Mouse (Mus musculus) spleen, embryonic (tissue): Measurements from ENCODE around the gene Magel2.

Source experiments
- CTCF ChIA-PET: fragments of 350-600 bp; sonication (Branson Sonifier 250); formaldehyde crosslinking; loops from one replicate; lab custom pipeline; 2022; lab: Charles Lee

The Magel2 gene

DNA sequence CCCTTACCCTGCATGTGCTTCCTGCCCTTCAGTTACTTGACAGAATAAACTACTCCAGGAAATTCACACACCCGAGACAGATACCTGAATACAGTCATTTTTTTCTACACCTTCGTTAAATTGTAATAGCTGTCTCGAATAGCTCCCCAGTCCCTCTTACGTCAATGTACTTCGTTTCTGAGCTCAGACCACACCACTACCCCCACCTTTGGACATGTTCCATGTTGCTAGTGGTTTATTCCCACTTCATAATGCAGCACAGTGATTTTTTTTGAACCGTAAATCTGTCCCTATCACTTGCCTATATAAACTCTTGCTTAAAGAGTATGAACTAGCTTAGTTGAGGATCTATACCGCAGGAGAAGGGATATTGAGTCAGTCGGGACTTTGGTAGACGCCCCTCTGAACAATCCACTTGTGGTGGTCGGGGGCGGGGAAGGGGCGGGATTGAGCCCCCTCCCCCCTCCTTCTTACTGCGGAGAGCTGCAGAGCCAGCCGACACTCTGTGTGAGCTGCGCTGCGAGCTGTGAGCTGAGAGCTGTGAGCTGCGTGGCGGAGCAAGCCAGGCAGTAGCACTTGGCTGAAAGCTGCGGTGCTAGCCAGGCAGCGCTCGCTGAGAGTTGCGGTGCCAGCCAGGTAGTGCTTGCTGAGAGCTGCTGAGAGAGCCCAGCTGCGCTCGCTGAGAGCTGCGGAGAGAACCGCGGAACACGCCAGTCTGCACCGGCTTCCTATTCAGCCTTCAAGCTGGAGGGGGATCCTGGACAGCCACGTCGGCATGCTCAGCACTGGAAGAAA lies at the start of gene Magel2:
TSS of gene Magel2 (plus strand) at position 501 of the 795 bp plus-strand sequence.
- CTCF ChIA-PET: no interaction called here

DNA sequence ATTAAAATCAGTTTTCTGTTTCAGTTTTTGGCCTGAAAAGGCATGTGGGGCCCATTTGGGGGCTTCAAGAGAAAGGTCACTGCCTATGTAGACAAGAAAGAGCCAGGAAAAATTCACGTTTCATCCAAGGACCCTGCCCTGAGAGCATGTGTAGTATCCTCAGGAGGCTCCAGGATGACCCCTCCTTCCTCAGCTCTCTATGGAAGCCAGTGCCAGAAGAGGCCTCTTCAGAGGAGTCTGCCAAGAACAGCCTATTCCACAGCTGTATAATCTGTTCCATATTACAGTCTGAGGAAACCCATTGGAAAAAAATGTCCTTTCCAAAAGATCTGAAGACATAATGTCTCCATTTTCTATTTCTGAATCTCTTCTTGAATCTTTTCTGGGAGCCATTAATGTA lies 31.4 kb upstream of the Magel2 start:
- CTCF ChIA-PET: no interaction called here

DNA sequence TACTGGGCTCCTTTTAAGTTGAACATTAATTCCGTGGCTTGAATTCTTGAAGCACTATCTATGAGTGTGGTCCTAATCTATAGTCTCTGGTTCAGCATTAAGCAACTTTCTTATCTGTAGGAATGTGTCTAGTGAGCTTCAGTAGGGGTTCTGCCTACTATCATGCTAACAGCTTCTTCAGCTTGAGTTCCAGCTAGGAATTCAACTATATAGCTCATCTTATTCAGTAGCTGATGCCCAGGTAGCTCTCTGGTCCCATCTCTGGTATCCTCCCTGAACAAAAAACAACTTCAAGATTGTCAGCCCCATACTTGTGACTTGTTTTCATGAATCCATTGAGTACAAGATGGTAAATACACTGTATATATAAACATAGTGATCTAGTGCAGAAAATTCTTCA lies 30.5 kb upstream of the Magel2 start, which contains the start of gene Ndn:
TSS of gene Ndn (plus strand) at position 301 of the 400 bp plus-strand sequence.
- CTCF ChIA-PET: no interaction called here

GRCm38 (mm10) chr7:62348106-62348803 lies 28.6 kb upstream of the Magel2 start:
- CTCF ChIA-PET: no interaction called here

DNA sequence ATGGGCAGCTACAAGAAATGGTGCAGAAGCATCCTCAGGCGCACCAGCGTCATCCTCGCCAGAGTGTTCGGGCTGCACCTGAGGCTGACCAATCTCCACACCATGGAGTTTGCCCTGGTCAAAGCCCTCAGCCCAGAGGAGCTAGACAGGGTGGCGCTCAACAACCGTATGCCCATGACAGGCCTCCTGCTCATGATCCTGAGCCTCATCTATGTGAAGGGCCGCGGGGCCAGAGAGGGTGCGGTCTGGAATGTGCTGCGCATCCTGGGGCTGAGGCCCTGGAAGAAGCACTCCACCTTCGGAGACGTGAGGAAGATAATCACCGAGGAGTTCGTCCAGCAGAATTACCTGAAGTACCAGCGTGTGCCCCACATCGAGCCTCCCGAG lies 28.0 kb upstream of the Magel2 start:
- CTCF ChIA-PET: no interaction called here

- CTCF ChIA-PET: no interaction called here
Measured at GRCm38 (mm10) chr7:62351266-62351665, 25.5 kb upstream of the Magel2 start.

GRCm38 (mm10) chr7:62365039-62365636 lies 11.7 kb upstream of the Magel2 start:
- CTCF ChIA-PET: no interaction called here

DNA sequence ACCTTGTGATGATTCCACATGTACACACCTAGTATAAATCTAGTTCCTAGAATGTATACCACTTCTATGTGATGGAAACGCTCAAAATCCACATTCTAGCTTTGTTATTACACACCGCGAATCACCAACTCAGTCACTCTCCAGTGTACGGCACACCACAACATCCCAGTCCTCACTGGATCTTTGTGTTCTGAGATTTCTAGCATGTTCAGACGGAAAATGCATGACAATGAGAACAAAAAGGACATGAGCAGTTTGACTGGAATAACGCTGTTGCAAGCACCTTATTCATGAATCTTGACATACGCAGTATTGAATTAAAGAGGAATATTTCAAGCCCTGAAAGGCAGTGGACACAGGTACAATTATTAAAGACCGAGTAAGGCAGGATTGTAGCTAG lies 10.1 kb upstream of the Magel2 start:
- CTCF ChIA-PET: interaction anchor here (0.6 kb wide), 1 partner anchor 1081 kb away, joined by 7 read pairs; no protein-coding TSS in a partner anchor

GRCm38 (mm10) chr7:62375658-62376057 lies 1.2 kb upstream of the Magel2 start:
- CTCF ChIA-PET: no interaction called here

DNA sequence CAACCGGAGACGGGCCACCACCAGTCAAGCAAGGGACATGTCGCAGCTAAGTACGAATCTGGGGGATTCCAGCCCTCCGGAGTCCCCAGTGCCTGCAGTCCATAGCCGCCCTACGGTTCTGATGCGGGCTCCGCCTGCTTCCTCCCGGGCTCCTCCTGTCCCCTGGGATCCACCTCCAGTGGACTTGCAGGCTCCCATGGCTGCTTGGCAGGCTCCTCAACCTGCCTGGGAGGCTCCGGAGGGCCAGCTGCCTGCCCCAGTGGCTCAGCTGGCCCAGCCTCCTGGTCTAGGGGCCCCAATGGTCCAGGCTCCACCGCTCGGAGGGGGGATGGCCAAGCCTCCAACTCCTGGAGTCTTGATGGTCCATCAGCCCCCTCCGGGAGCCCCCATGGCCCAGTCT lies 503 bp downstream of the Magel2 start:
- CTCF ChIA-PET: no interaction called here

DNA sequence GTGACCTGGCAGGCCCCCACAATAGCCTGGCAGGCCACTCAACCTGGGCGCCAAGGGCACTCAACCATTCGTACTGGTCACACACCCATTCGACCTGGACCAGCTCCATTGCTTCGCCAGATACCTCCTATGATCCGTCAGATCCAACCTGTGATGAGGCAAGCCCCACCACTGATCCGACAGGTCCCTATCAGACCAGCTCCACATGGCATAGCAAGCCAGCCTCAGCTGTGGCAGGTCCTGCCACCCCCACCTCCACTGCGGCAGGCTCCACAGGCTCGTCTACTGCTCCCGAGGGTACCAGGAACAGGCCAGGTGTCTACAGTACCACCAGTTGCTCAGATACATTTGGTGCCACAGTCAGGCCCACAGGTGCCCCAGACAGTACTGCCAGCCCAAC lies 1.7 kb downstream of the Magel2 start:
- CTCF ChIA-PET: no interaction called here

- CTCF ChIA-PET: no interaction called here
Measured at GRCm38 (mm10) chr7:62382391-62382790, 5.6 kb downstream of the Magel2 start.

- CTCF ChIA-PET: no interaction called here
Measured at GRCm38 (mm10) chr7:62388291-62388690, 11.5 kb downstream of the Magel2 start.

DNA sequence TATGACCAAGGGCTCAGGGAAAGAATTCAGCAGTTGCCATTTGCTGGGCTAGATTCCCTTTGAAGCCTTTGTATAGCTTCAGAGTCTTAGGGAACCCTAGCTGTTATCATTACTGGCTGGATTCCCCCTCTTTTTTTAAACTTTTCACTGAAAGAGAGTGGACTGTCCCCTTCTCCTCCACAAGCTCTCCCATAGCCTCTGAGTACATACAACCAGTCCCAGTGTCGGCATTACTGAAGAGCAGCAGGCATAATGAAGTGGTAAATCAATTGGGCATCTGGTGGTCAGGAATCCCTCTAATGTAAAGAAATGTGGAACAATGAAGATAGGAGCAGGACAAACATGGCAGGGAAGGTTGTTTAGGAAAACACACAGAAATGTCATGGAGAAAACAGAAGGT lies 15.4 kb downstream of the Magel2 start:
- CTCF ChIA-PET: no interaction called here

- CTCF ChIA-PET: no interaction called here
Measured at GRCm38 (mm10) chr7:62406573-62407050, 29.8 kb downstream of the Magel2 start.

- CTCF ChIA-PET: no interaction called here
Measured at GRCm38 (mm10) chr7:62407803-62408202, 31.0 kb downstream of the Magel2 start.

DNA sequence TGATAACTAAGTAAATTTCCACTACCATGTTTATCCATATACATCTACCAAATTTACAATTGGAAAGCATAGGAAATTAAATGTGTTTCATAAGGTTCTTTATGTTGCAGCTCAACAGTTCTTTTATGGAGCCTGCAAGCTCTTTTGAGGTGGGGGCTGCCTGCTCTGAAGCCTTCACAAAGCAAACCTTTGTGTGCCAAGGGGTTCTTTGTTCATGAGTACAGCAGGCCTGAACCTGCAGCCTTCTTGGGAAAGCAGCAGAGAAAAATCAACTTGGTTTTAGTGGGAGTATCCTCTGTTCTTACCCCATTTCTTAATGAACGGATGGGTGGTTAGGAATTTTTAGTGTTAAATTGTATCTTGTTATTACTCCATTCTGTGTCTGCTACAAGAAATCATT lies 38.4 kb downstream of the Magel2 start:
- CTCF ChIA-PET: no interaction called here

DNA sequence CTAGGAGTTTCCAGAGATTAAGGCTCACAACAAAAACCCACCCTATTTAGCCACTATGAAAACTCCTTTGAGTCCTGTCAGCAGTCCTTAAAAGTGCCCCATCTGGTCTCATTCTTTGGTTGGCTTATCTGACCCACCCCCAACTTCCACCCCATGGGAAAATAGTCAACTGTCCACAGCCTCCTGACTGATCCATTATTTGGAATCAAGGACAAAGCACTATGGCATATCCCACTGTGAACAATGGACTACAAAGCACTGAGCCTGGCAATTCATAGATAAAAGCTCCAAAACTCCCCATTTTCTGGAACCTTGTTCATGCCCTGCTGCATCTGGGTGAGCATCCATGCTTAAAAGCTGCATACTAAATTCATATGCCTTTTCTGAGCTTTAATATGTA lies 39.4 kb downstream of the Magel2 start:
- CTCF ChIA-PET: no interaction called here

DNA sequence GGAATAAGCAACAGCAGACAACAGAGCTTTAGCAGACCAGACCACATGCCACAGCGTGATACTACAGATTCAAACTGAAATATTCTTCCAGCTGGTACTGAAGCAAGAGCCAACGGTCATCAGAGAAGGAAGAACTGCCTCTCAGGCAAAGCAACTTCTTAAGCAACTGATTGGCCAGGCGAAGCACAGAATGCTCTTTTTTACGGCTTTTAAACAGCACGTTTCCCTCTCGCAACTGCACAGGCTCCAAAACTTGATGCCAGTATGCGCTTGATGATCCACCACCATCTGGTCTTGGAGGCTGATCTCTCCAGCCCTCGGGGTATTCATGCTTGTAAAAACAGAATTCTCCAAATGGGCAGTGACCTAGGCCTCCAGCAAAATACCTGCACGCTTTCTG lies 41.5 kb downstream of the Magel2 start:
- CTCF ChIA-PET: no interaction called here

DNA sequence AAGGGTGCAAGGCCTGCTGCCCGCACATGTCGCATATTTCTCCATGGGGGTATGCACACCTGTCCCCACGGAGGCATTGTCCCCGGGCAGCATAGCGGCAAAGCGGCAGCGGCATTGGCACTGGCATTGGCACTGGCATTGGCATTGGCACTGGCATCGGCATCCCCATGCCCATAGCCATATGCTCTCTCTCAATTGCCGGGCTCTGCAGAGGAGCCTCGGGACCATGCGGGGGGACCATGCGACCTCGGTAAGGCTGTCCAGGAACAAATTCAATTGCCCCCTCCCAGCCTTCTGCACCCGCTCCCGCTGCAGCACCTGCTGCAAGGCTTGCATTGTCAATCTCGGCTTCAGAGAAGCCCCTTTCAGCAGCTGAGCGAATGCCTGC lies 42.3 kb downstream of the Magel2 start:
- CTCF ChIA-PET: no interaction called here

- CTCF ChIA-PET: no interaction called here
Measured at GRCm38 (mm10) chr7:62419493-62420360, 42.9 kb downstream of the Magel2 start, which contains the start of gene Mkrn3. Gene Mkrn3, minus strand, starts transcription at chr7:62420139.

DNA sequence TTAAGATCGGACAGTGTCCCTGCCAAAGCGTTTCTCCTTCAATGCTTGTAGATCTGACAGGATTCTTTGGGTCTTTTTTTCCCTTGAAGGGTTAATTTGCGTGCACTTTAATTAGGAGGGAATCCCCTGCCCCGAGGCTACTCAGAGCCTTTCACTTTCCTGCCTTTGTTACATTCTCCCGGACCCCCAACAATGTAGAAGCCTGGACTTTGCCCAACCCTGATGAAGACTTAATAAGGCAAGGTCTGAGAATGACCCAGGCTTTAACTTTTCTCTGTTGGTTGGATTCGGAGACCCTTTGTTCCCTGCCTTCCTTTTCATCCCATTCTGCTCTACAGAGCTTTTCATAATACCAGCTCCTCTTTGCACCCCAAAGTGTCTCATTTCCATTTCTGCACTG lies 43.8 kb downstream of the Magel2 start:
- CTCF ChIA-PET: no interaction called here
